Mouse (Mus musculus) lung, embryonic 15.5 days (tissue): ENCODE results near the gene C2. TPM values are rescaled to one million over a fixed set of nuclear protein-coding genes. Genes with fewer than 3 reads are reported as not detected.
A peak's percentile ranks its signal among the peaks of the same experiment; 100 is the strongest.

Experiments used
- ATAC-seq: fragments of 200-750 bp; cut with Nextera tagmentation; 2 replicates; pipeline ENCODE4 v1.8.0; 2017; ENCODE audit warnings: moderate number of reproducible peaks, borderline replicate concordance; ENCODE audit not compliant: low FRiP score, low TSS enrichment; ENCODE audit errors: extremely low read depth
- H3K27ac ChIP-seq: fragments of 300-500 bp; sonication (generic); 2 replicates; pipeline ENCODE4 v1.5.1; 2015; ENCODE audit warnings: moderate library complexity, mild to moderate bottlenecking, inconsistent platforms
- H3K27me3 ChIP-seq: fragments of 300-500 bp; sonication (generic); 2 replicates; pipeline ENCODE4 v1.6.1; 2015; ENCODE audit warnings: inconsistent platforms
- H3K36me3 ChIP-seq: fragments of 300-500 bp; sonication (generic); 2 replicates; pipeline ENCODE4 v1.6.1; 2015; ENCODE audit warnings: inconsistent platforms
- H3K4me1 ChIP-seq: fragments of 300-500 bp; sonication (generic); 2 replicates; pipeline ENCODE4 v1.6.1; 2015; ENCODE audit warnings: inconsistent platforms
- H3K4me2 ChIP-seq: fragments of 300-500 bp; sonication (generic); 2 replicates; pipeline ENCODE4 v1.6.1; 2015; ENCODE audit warnings: inconsistent platforms, mild to moderate bottlenecking, moderate library complexity
- H3K4me3 ChIP-seq: fragments of 300-500 bp; sonication (generic); 2 replicates; pipeline ENCODE4 v1.5.1; 2015; ENCODE audit warnings: mild to moderate bottlenecking, inconsistent platforms
- H3K9ac ChIP-seq: fragments of 300-500 bp; sonication (generic); 2 replicates; pipeline ENCODE4 v1.6.1; 2015; ENCODE audit warnings: inconsistent platforms
- H3K9me3 ChIP-seq: fragments of 300-500 bp; sonication (generic); 2 replicates; pipeline ENCODE4 v1.6.1; 2016; ENCODE audit warnings: inconsistent platforms
- WGBS: fragments of 180-500 bp; shearing (Covaris S2); methylation state at CpG from one replicate; pipeline ENCODE4 v1.1.7; 2015; 5-methylcytosine and 5-hydroxymethylcytosine counted together
- polyA plus RNA-seq: library from polyadenylated mRNA; unstranded; fragments of >200 nt; fragmentation: Nextera tagmentation; extraction: Ambion mirVana; gene quantifications from 2 replicates; pipeline ENCODE4 v1.2.1, GENCODE M21; 2015

The C2 gene
- polyA plus RNA-seq, 1 experiment from 2014 or later: 2.9 TPM

DNA sequence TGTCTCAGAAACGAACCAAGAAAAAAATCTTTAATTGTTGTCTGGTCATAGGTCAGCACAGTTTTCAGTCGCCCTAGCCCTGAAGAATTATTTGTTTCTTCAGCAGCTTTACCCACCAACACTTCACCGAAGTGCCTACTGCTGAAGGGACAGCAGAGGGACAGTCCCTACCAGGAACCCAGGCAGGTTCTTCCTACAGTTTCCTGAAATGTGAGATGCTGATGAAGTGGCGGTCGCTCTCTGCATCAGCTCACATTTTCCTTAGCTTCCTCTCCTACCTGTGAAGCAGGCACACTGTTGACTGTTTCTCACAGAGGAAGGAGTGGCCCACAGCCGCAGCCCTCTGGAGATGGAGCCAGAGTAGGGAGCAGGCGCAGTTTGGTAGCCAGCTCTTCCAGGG, 32.1 kb downstream of the C2 start:
- no peak for ATAC-seq
- no peak overlapping the region for H3K4me3 ChIP-seq

DNA sequence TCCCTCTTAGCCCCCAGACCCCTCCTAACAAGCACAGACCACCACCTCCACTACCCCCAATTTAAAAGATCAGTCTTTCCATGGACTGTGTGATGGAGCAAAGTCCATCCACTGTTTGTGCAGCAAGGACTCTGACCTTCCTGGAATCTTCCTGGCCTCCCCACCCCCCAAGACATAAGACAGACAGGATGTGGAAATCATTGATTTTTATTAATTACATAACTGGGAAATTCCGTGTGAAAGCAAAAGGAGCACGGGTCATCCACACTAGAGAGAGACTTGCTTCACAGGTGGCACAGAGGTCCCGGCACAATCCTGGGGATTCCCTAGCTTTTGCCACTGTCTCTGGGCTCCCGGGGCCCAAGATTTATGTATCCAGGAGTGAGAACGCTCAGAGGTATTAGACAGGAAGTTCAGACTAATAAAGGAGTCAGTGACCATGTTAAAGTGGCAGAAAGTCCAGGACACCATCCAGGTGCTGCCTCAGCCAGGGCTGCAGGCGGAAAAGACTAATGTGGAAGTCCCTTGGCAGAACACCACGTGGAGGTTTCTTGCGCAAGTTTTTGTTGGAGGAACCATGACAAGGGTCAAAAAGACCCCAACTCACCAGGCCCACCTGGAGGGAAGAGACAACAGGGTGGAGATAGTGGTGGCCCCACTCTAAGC, 35.5 kb downstream of the C2 start, which contains the start of gene Cfb:
Gene Cfb (minus strand): TSS at position 103 of the 666 bp plus-strand sequence.
- Histone ChIP-seq H3K4me2 (no peak within 1 kb of the TSS), H3K27me3 (no peaks in the 10 kb centered on the region), H3K4me3 (no peak within 1 kb of the TSS), H3K27ac (no peak within 1 kb of the TSS), H3K4me1 (no peaks in the 10 kb centered on the region), H3K9me3 (no peaks in the 10 kb centered on the region), H3K36me3 (no peaks in the 10 kb centered on the region), H3K9ac (no peak within 1 kb of the TSS)
- 52% methylated on average over 8 of the region's 8 CpGs for WGBS
- ATAC-seq: no peak

More for the DNA sequence above, 32.1 kb downstream of the C2 start:
- H3K36me3 ChIP-seq: no peaks in the 10 kb centered on the region
- H3K27ac ChIP-seq: no peak overlapping the region
- 51% methylated on average over 7 of the region's 7 CpGs for WGBS
- H3K4me2 ChIP-seq: no peak overlapping the region
- no peaks in the 10 kb centered on the region for H3K4me1 ChIP-seq
- no peak overlapping the region for H3K9ac ChIP-seq
- no peaks in the 10 kb centered on the region for H3K9me3 ChIP-seq
- H3K27me3 ChIP-seq: no peaks in the 10 kb centered on the region

DNA sequence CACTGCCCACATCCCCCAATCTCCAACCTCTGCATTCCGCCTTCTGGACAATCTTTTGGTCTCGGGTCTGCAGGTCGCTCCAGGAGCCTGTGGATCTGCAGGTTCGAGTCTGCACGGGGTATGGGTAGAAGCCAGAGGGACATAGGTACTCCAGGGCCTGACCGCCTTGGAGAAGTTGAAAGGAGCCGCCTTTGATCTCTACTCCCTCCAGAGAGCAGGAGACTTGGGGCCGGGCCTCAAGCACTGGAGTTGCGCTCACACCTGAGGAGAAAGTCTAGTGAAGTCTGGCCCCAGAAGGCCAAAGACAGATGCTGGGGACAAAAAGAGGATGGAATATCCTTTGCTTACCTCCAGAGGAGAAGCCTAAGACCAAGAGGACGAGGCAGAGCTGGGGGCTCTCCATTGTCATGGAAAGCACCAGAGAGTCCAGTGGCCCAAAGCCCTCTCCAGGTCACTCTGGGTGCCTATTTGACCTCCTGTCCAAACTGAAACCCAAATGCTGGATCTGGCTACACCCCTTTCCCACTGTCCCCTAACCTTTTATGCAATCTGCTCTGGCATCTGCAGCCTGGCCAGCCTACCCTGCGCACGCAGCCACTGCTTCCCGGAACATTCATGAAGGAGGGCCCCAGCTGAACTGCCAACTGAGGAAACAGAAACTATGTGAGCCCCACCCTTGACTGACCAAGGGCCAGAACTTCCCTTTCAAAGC, 36.2 kb downstream of the C2 start:
- Histone ChIP-seq H3K36me3 (peaks cover 3% of the 10 kb centered on the region), H3K4me2 (no peak overlapping the region), H3K4me3 (no peak overlapping the region), H3K4me1 (no peaks in the 10 kb centered on the region), H3K27ac (no peak overlapping the region), H3K9ac (no peak overlapping the region), H3K9me3 (no peaks in the 10 kb centered on the region), H3K27me3 (no peaks in the 10 kb centered on the region)
- WGBS: 60% methylated on average over 13 of the region's 13 CpGs
- no peak for ATAC-seq

DNA sequence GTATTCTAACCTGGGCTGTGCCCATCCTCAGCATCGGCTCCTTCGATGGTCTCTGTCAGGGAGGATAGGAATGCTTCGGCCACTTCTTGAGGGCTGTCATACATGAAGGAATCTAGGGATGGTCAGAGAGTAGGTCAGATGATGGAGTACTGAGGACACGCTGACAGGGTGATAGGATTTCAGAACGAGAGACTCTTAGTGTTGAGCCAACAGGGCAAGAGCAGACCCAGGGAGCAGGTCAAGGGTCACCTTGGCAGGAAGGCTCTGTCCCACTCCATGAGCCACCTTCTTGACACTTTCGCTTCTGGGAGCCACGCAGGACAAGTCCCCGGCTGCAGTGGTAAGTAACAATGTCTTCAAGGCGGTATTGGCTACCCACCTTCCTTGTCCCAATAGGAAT, 37.6 kb downstream of the C2 start:
- WGBS: 80% methylated on average over 9 of the region's 9 CpGs
- no peak overlapping the region for H3K27ac ChIP-seq
- H3K36me3 ChIP-seq: peaks cover 16% of the 10 kb centered on the region
- no peak overlapping the region for H3K4me2 ChIP-seq
- no peaks in the 10 kb centered on the region for H3K9me3 ChIP-seq
- H3K4me3 ChIP-seq: no peak overlapping the region
- ATAC-seq: no peak
- no peaks in the 10 kb centered on the region for H3K4me1 ChIP-seq
- no peaks in the 10 kb centered on the region for H3K27me3 ChIP-seq
- no peak overlapping the region for H3K9ac ChIP-seq

DNA sequence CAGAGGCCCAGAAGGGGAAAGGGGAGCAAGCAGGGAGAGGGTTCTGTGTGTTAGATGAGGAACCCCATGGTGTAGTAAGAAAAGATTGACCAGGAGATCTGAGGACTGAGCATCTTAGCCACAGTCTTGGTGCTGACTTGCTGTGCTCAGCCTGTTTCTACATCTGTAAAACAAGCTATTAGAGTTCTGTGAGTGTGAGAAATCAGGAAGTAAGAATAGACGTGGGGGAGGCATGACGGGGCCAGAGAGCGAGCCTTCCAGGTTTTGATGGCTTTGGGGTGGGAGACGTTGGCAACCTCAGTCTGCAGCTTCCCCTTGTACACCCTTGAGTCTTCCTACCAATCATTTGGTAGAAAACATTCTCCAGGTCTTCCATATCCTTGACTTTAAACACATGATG, 39.4 kb downstream of the C2 start:
- H3K9me3 ChIP-seq: no peaks in the 10 kb centered on the region

DNA sequence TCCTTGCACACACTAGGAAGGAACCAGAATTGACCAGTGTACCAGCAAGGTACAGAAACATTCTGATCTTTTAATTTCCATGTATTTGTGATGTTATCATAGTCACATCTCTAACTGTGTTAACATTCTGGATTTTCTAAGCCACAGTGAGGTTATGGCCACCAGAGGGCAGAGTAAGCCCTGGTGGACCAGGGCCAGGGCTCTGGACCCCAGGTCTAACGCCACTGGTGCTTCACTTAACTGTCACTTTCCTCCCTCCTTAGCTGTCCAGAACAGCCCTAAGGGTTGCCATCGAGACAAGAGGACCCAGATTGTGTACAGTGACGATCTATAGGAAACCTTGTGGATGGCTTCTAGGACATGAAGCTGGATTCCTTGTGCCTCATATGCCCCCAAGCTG, 42.2 kb downstream of the C2 start:
- peaks cover 48% of the 10 kb centered on the region for H3K36me3 ChIP-seq
- H3K4me2 ChIP-seq: no peak overlapping the region
- H3K4me1 ChIP-seq: peaks cover 10% of the 10 kb centered on the region
- H3K27me3 ChIP-seq: no peaks in the 10 kb centered on the region
- no peaks in the 10 kb centered on the region for H3K9me3 ChIP-seq
- no peak for ATAC-seq
- H3K9ac ChIP-seq: no peak overlapping the region
- H3K4me3 ChIP-seq: no peak overlapping the region
- no peak overlapping the region for H3K27ac ChIP-seq
- 29% methylated on average over 3 of the region's 3 CpGs for WGBS

More for the DNA sequence above, 39.4 kb downstream of the C2 start:
- 79% methylated on average over 4 of the region's 4 CpGs for WGBS
- Histone ChIP-seq H3K4me2 (no peak overlapping the region), H3K27me3 (no peaks in the 10 kb centered on the region), H3K4me3 (no peak overlapping the region), H3K27ac (no peak overlapping the region), H3K9ac (no peak overlapping the region), H3K36me3 (peaks cover 34% of the 10 kb centered on the region), H3K4me1 (no peaks in the 10 kb centered on the region)
- no peak for ATAC-seq

DNA sequence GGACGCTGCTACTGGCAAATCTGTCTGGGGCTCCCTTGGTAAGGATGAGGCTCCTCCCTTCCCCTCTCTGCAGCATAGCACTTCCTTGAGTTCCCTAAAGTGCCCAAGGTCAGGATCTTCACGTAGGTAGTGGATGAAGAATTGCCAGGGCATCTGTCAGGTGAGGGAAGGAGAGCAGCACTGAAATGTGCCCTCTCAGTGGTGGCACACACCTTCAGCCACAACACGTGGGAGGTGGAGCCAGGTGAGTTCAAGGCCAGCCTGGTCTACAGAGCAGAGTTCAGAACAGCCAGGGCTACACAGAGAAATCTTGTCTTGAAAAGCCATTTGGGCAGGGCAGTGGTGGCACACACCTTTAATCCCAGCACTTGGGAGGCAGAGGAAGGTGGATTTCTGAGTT, 43.3 kb downstream of the C2 start:
- no peaks in the 10 kb centered on the region for H3K27me3 ChIP-seq
- H3K27ac ChIP-seq: no peak overlapping the region
- WGBS: 67% methylated on average over 3 of the region's 3 CpGs
- peaks cover 13% of the 10 kb centered on the region for H3K4me1 ChIP-seq
- no peak overlapping the region for H3K4me2 ChIP-seq
- H3K4me3 ChIP-seq: no peak overlapping the region
- no peak overlapping the region for H3K9ac ChIP-seq
- no peak for ATAC-seq
- H3K36me3 ChIP-seq: peaks cover 48% of the 10 kb centered on the region
- H3K9me3 ChIP-seq: no peaks in the 10 kb centered on the region

DNA sequence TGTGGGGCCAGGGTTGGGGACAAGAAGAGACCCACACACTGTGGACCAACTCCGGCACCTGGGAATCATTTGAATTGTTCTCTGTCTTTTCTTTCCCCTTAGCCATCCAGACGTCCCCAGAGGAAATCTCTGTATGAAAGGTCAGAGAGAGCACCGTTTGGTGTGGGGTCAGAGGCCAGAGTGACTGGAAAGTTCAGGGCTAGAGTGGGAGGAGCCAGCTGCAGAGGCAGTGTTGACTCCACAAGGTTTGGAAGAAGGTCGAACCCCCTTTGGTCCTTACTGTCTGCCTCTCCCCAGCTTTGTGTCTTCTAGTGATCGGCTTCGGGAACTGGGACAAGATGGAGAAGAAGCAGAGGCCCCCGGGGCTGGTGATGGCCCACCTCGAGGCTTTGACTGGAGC, 44.6 kb downstream of the C2 start:
- WGBS: 69% methylated on average over 8 of the region's 8 CpGs
- Histone ChIP-seq H3K9ac (no peak overlapping the region), H3K9me3 (no peaks in the 10 kb centered on the region), H3K27ac (no peak overlapping the region), H3K4me2 (no peak overlapping the region), H3K4me1 (peaks cover 20% of the 10 kb centered on the region), H3K27me3 (no peaks in the 10 kb centered on the region), H3K36me3 (peaks cover 48% of the 10 kb centered on the region), H3K4me3 (no peak overlapping the region)
- no peak for ATAC-seq

DNA sequence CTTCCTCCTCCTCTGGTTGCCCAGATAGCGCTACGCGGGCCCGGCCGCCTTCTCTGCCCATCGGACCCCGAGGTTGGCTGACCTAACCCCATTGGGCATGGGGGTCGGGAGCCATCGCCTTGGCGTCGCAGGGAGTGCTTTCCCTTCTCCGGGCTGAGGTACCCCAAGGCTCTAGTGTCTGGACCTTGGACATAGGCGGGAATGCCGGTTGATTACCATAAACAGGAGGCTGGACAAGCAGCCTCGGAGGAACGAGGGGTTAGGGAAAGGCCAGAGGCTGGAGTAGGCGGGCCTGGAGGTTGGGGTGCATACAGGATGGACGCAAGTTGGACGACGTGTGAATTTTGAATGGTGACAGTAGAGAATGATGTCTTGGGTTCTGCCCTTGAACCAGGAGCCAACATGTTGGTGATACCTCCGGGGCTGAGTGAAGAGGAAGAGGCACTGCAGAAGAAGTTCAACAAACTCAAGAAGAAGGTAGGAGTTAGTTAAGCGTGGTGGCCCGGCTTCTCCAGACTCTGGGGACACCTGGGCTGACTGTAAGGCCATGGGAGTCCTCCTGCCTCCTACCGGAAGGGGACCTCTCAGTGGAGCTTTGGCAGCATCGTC, 47.4 kb downstream of the C2 start:
- Histone ChIP-seq H3K4me1 (peaks cover 20% of the 10 kb centered on the region), H3K36me3 (peaks cover 58% of the 10 kb centered on the region), H3K27me3 (no peaks in the 10 kb centered on the region), H3K27ac (no peak overlapping the region), H3K9me3 (no peaks in the 10 kb centered on the region), H3K9ac (peak overlapping the region; percentile 83), H3K4me2 (peak overlapping the region; percentile 94), H3K4me3 (peak overlapping the region; percentile 82)
- WGBS: under 1% methylated on average over 25 of the region's 25 CpGs
- ATAC-seq: no peak

DNA sequence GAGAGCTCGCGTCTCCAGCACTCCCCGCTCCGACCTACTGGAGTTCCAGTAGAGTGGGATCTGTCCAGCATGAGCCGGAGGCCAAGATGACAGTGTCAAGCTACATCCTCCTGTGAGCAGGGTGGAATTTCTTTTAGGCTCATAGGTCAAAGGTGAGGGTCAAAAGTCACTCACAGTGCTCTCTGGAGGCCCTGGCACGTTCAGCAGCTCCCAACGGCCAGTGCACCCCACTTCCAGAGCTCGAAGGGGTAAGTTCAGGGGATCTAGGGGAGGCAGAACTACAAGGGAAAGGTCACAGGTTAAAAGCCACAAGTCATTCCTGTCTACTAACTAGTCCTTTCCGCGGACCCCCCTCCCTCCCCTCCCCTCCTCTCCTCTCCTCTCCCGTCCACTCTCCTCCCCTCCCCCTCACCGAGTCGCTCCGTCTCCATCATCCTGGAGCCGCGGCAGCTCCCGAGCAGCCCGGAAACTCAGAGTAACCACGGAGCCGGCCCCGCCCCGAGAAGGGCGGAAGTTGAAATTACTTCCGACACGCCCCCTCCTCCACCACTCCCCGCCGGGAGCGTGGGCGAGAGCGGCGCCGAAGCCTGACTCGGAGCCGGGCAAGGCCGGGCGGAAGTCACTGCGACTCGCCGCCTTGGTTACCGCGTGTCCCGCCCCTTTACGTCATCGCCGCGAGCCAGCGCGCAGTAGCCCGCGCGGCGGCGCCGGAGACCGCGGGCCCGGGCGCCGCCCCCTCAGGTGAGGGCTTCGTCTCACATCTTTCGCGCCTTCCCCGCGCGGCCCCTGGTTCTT, 48.1 kb downstream of the C2 start, which contains the start of the genes Skiv2l and Nelfe:
Gene Skiv2l (minus strand): TSS at position 489 of the 795 bp plus-strand sequence.
Gene Nelfe (plus strand): TSS at position 670 of the 795 bp plus-strand sequence.
- peaks cover 57% of the 10 kb centered on the region for H3K36me3 ChIP-seq
- H3K27ac ChIP-seq: 0 out of 2 replicates have a peak within 1 kb of the TSS, but pooled peaks have one; percentile 0
- H3K27me3 ChIP-seq: no peaks in the 10 kb centered on the region
- H3K9ac ChIP-seq: peak within 1 kb of the TSS; percentile 83
- peak within 1 kb of the TSS; percentile 82 for H3K4me3 ChIP-seq
- H3K4me1 ChIP-seq: peaks cover 20% of the 10 kb centered on the region
- WGBS: under 1% methylated on average over 65 of the region's 65 CpGs
- ATAC-seq: peak; percentile 97
- no peaks in the 10 kb centered on the region for H3K9me3 ChIP-seq
- H3K4me2 ChIP-seq: peak within 1 kb of the TSS; percentile 94

DNA sequence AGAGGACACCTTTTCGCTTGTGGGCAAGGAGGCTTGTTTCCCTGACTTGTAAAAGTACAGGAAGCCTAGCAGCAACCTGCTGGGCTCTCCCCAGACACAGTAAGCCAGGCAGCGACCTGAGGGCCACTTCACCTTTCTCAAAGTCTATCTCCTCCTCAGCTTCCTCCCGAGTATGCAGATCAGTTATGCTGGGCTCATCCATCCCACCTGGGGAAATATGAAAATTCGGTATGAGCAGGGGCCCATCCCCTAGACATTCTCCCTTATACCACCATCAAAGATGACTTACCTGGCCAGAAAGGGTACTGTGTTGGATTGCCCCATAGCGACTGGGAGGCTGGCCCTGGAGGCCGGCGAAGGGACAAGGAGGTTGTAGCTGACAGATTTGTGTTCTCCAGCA, 50.5 kb downstream of the C2 start:
- H3K9me3 ChIP-seq: no peaks in the 10 kb centered on the region
- WGBS: 91% methylated on average over 7 of the region's 7 CpGs
- H3K9ac ChIP-seq: no peak overlapping the region
- H3K4me3 ChIP-seq: no peak overlapping the region
- ATAC-seq: no peak
- H3K36me3 ChIP-seq: peaks cover 53% of the 10 kb centered on the region
- H3K27ac ChIP-seq: no peak overlapping the region
- H3K4me1 ChIP-seq: peaks cover 20% of the 10 kb centered on the region
- no peaks in the 10 kb centered on the region for H3K27me3 ChIP-seq
- H3K4me2 ChIP-seq: no peak overlapping the region
